Mouse (Mus musculus) MEL (cell line): ENCODE results near the gene Fgd4. TPM values are rescaled to one million over a fixed set of nuclear protein-coding genes. Genes with fewer than 3 reads are reported as not detected.

Experiments
- DNase-seq: peaks from one replicate; pipeline ENCODE4 v3.0.0; 2011; ENCODE audit warnings: low read depth, low spot score
- H3K27ac ChIP-seq: 2 replicates; pipeline ENCODE4 v1.5.1; 2012; ENCODE audit warnings: low read depth, mild to moderate bottlenecking, control low read depth, low read length, moderate library complexity; ENCODE audit not compliant: control insufficient read depth
- H3K27me3 ChIP-seq, 2 experiments: fragments of 150-350 bp in 1 of 2; sonication (generic) in 1 of 2; 2 replicates each; pipeline ENCODE4 v1.6.1; 2012; ENCODE audit warnings: low read length in 2 of 2, mild to moderate bottlenecking in 2 of 2, improper control_type of control experiment in 1 of 2, moderate library complexity in 1 of 2; ENCODE audit not compliant: insufficient read depth in 2 of 2, control insufficient read depth in 1 of 2
- H3K36me3 ChIP-seq, 2 experiments: 2 replicates each; pipeline ENCODE4 v1.6.1; 2012 to 2014; ENCODE audit warnings: low read length in 2 of 2, improper control_type of control experiment in 1 of 2, inconsistent platforms in 1 of 2, mild to moderate bottlenecking in 1 of 2; ENCODE audit not compliant: insufficient read depth in 2 of 2, control insufficient read depth in 1 of 2
- H3K4me1 ChIP-seq, 2 experiments: fragments of 150-350 bp in 1 of 2; sonication (generic) in 1 of 2; 2 replicates each; pipeline ENCODE4 v1.6.1; 2012; ENCODE audit warnings: low read length in 2 of 2, improper control_type of control experiment in 1 of 2, mild to moderate bottlenecking in 1 of 2; ENCODE audit not compliant: insufficient read depth in 2 of 2, control insufficient read depth in 1 of 2
- H3K4me3 ChIP-seq, 2 experiments: fragments of 150-350 bp in 1 of 2; sonication (generic) in 1 of 2; 2 replicates each; pipeline ENCODE4 v1.5.1; 2012; ENCODE audit warnings: low read depth in 2 of 2, low read length in 2 of 2, mild to moderate bottlenecking in 2 of 2, moderate library complexity in 2 of 2, control low read depth in 1 of 2, improper control_type of control experiment in 1 of 2; ENCODE audit not compliant: control insufficient read depth in 1 of 2, insufficient read depth in 1 of 2
- H3K79me2 ChIP-seq: 2 replicates; pipeline ENCODE4 v1.6.1; 2012; ENCODE audit warnings: mild to moderate bottlenecking, low read length, moderate library complexity; ENCODE audit not compliant: control insufficient read depth, poor library complexity, insufficient read depth
- H3K9ac ChIP-seq: 2 replicates; pipeline ENCODE4 v1.6.1; 2012; ENCODE audit warnings: low read depth, mild to moderate bottlenecking, control low read depth, low read length, moderate library complexity; ENCODE audit not compliant: control insufficient read depth, poor library complexity, severe bottlenecking
- H3K9me3 ChIP-seq: fragments of 150-350 bp; sonication (generic); replicated peaks from 2 replicates; pipeline ENCODE4 v1.6.1; 2012; ENCODE audit warnings: mild to moderate bottlenecking, low read length, improper control_type of control experiment, moderate library complexity; ENCODE audit not compliant: insufficient read depth
- CHD1 ChIP-seq: IDR thresholded peaks from 2 replicates; pipeline ENCODE4 v1.6.1; 2012; ENCODE audit warnings: low read depth, mild to moderate bottlenecking, inconsistent platforms, low read length, improper control_type of control experiment
- CTCF ChIP-seq, 3 experiments: IDR thresholded peaks in 2 of 3; conservative IDR thresholded peaks in 1 of 3; 2 replicates each; pipeline ENCODE4 v1.5.1; 2011 to 2012; ENCODE audit warnings: low read length in 3 of 3, low read depth in 2 of 3, mild to moderate bottlenecking in 2 of 3, improper control_type of control experiment in 1 of 3, inconsistent platforms in 1 of 3, mixed read lengths in 1 of 3, moderate library complexity in 1 of 3; ENCODE audit not compliant: control insufficient read depth in 1 of 3, insufficient read depth in 1 of 3, poor library complexity in 1 of 3, severe bottlenecking in 1 of 3
- E2F4 ChIP-seq: IDR thresholded peaks from 2 replicates; pipeline ENCODE4 v1.6.1; 2011; ENCODE audit warnings: low read depth, low read length, improper control_type of control experiment, borderline replicate concordance
- JUND ChIP-seq: IDR thresholded peaks from 2 replicates; pipeline ENCODE4 v1.6.1; 2011; ENCODE audit warnings: low read depth, mild to moderate bottlenecking, improper control_type of control experiment, low read length
- MAZ ChIP-seq: IDR thresholded peaks from 2 replicates; pipeline ENCODE4 v1.6.1; 2012; ENCODE audit warnings: low read depth, mild to moderate bottlenecking, inconsistent platforms, low read length, improper control_type of control experiment
- MXI1 ChIP-seq: IDR thresholded peaks from 2 replicates; pipeline ENCODE4 v1.6.1; 2011; ENCODE audit warnings: mild to moderate bottlenecking, low read depth, low read length, improper control_type of control experiment
- MYB ChIP-seq: IDR thresholded peaks from 2 replicates; pipeline ENCODE4 v1.6.1; 2011; ENCODE audit warnings: mild to moderate bottlenecking, low read depth, low read length, improper control_type of control experiment
- MYC ChIP-seq: IDR thresholded peaks from 2 replicates; pipeline ENCODE4 v1.6.1; 2011; ENCODE audit warnings: low read depth, mild to moderate bottlenecking, low read length, improper control_type of control experiment, moderate library complexity
- NELFE ChIP-seq: IDR thresholded peaks from 2 replicates; pipeline ENCODE4 v1.6.1; 2011; ENCODE audit warnings: low read depth, low read length, improper control_type of control experiment
- NRF1 ChIP-seq: IDR thresholded peaks from 2 replicates; pipeline ENCODE4 v1.6.1; 2014; ENCODE audit warnings: low read depth, mild to moderate bottlenecking, inconsistent platforms, low read length, improper control_type of control experiment, moderate library complexity; ENCODE audit not compliant: poor library complexity, insufficient read depth, severe bottlenecking
- SIN3A ChIP-seq: IDR thresholded peaks from 2 replicates; pipeline ENCODE4 v1.6.1; 2012; ENCODE audit warnings: low read length, improper control_type of control experiment, inconsistent platforms
- SMC3 ChIP-seq: IDR thresholded peaks from 2 replicates; pipeline ENCODE4 v1.6.1; 2011; ENCODE audit warnings: low read depth, low read length, improper control_type of control experiment
- TAL1 ChIP-seq: IDR thresholded peaks from 2 replicates; pipeline ENCODE4 v1.6.1; 2012; ENCODE audit warnings: mild to moderate bottlenecking, inconsistent platforms, low read length, moderate library complexity, mixed read lengths
- TBP ChIP-seq: IDR thresholded peaks from 2 replicates; pipeline ENCODE4 v1.8.0; 2011; ENCODE audit warnings: low read depth, low read length, improper control_type of control experiment
- TCF12 ChIP-seq: IDR thresholded peaks from 2 replicates; pipeline ENCODE4 v1.6.1; 2014; ENCODE audit warnings: low read depth, mild to moderate bottlenecking, inconsistent platforms, low read length, improper control_type of control experiment, moderate library complexity
- UBTF ChIP-seq: IDR thresholded peaks from 2 replicates; pipeline ENCODE4 v1.6.1; 2012; ENCODE audit warnings: low read depth, mild to moderate bottlenecking, inconsistent platforms, low read length, improper control_type of control experiment, moderate library complexity, borderline replicate concordance; ENCODE audit not compliant: insufficient read depth
- USF1 ChIP-seq: IDR thresholded peaks from 2 replicates; pipeline ENCODE4 v1.6.1; 2014; ENCODE audit warnings: low read depth, mild to moderate bottlenecking, inconsistent platforms, low read length, improper control_type of control experiment, moderate library complexity
- ZC3H11A ChIP-seq: IDR thresholded peaks from 2 replicates; pipeline ENCODE4 v1.6.1; 2012; ENCODE audit warnings: low read depth, mild to moderate bottlenecking, inconsistent platforms, low read length, improper control_type of control experiment
- polyA plus RNA-seq, 2 experiments: library from polyadenylated mRNA; stranded (reverse) in 1 of 2; unstranded in 1 of 2; fragments of >175 nt in 1 of 2; fragments of >200 nt in 1 of 2; gene quantifications; 2 replicates each; pipeline versions ENCODE4 v1.2.1 to v1.2.4; 2012; ENCODE audit warnings: low replicate concordance in 2 of 2, low read depth in 1 of 2; ENCODE audit not compliant: insufficient read length in 2 of 2, insufficient read depth in 1 of 2, missing spikeins in 1 of 2
- total RNA-seq: library from RNA; depleted of rRNA; stranded (reverse); fragments of 300-350 nt; gene quantifications from 2 replicates; pipeline ENCODE4 v1.2.3, GENCODE M21; 2012

Fgd4 gene
- total and polyA plus RNA-seq, 3 experiments, result 0.03 to 10.0 TPM; not detected in 1

DNA sequence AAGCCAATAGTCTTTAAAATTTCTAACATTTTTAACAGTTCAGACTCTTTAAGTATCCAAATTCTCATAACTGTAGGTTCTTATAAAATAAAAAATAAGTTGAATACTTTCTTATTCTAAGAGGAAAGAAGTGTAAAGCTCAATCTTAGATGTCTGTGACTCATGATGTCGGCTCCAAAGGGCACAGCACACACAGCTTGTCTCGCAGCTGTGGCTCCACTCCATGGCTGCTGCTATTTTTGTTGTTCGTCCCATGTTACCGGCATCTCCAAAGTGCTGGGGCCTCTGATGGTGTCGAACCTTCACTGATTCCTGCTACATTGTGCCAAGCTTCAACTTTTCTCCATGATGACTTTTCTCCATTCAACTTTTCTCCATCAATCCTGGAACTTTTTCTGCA lies 34.1 kb downstream of the Fgd4 start:
- H3K27me3 ChIP-seq, result peaks cover 2% of the 10 kb centered on the region in 2 experiments; a peak in 2 of 4 replicates
- no peak for DNase-seq
- no peak overlapping the region for H3K4me3 ChIP-seq
- H3K79me2 ChIP-seq, result no peaks in the 10 kb centered on the region
- H3K9me3 ChIP-seq, result no peaks in the 10 kb centered on the region
- no peaks in the 10 kb centered on the region for H3K36me3 ChIP-seq
- no peak overlapping the region for H3K27ac ChIP-seq
- no peaks in the 10 kb centered on the region for H3K4me1 ChIP-seq
- no peak overlapping the region for H3K9ac ChIP-seq
- TF ChIP-seq TAL1, result no peak
- TF ChIP-seq NELFE, result no peak
- TF ChIP-seq MAZ, result no peak
- no peak for TF ChIP-seq CHD1
- no peak for TF ChIP-seq E2F4

DNA sequence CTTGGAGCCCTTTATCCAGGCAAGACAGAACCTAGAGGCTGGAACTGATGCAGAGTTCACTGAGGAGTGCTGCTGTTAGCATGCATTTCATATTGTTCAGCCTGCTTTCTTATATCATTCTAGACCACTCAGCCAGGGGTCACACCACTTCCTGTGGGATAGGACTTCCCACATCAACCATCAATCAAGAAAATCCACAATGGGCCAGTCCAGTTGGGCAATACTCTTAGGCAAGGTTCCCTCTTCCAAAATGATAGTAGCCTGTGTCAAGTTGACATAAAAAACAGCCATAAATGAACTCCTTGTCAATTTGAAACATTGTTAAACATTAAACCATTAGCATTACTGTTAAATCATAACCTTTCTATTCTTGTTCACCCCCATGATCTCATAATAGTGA lies 34.6 kb downstream of the Fgd4 start:
- no peak overlapping the region for H3K4me3 ChIP-seq
- H3K9me3 ChIP-seq, result no peaks in the 10 kb centered on the region
- no peaks in the 10 kb centered on the region for H3K4me1 ChIP-seq
- TF ChIP-seq UBTF, result no peak
- TF ChIP-seq SMC3, result no peak
- no peak for TF ChIP-seq MXI1
- TF ChIP-seq TBP, result no peak
- TF ChIP-seq TCF12, result no peak
- no peak for TF ChIP-seq NELFE
- no peak for TF ChIP-seq NRF1
- no peak for TF ChIP-seq ZC3H11A
- TF ChIP-seq TAL1, result no peak
- no peak overlapping the region for H3K27ac ChIP-seq
- no peaks in the 10 kb centered on the region for H3K36me3 ChIP-seq
- no peak for DNase-seq
- no peak overlapping the region for H3K9ac ChIP-seq
- H3K27me3 ChIP-seq, result peaks cover 2% of the 10 kb centered on the region in 2 experiments; a peak in 2 of 4 replicates
- no peaks in the 10 kb centered on the region for H3K79me2 ChIP-seq

DNA sequence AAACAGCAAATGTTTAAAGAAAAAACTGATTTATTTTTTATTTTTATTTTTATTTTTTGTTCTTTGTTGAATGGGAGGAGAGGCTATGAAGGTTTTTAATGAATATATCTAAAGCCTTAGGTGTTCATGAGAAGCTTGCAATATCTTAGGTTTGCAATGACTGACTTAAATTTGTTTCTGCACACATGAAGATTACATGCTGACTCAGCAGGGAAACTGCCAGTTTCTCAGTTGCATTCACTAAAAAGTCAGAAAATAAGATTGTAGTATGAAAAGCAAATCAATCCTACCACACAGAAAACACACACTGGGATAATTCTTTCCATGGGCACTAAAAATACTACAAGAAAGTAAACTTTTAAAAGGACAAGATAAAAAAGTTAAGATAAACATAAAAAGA lies 39.6 kb downstream of the Fgd4 start:
- DNase-seq, result no peak
- no peaks in the 10 kb centered on the region for H3K4me1 ChIP-seq
- no peaks in the 10 kb centered on the region for H3K9me3 ChIP-seq
- H3K27me3 ChIP-seq, result no peaks in the 10 kb centered on the region; a peak in 2 of 4 replicates
- H3K9ac ChIP-seq, result no peak overlapping the region
- no peaks in the 10 kb centered on the region for H3K79me2 ChIP-seq
- no peak overlapping the region for H3K27ac ChIP-seq
- H3K36me3 ChIP-seq, result no peaks in the 10 kb centered on the region
- no peak overlapping the region for H3K4me3 ChIP-seq
- TF ChIP-seq ZC3H11A (no peak), TAL1 (no peak), CTCF (IDR thresholded peaks at IDR 0.05 in 2 of 3, conservative IDR thresholded peaks at IDR 0.05 in 1 of 3; ENCODE audit: control insufficient read depth in 1 of 3, insufficient read depth in 1 of 3, low read depth in 2 of 3, low read length in 3 of 3, poor library complexity in 1 of 3, severe bottlenecking in 1 of 3) (no peak), NRF1 (no peak), USF1 (no peak), MYC (no peak), MAZ (no peak), SIN3A (no peak), MYB (no peak), MXI1 (no peak), JUND (no peak)
